Mouse (Mus musculus): ENCODE data around the gene Cep162.

DNA sequence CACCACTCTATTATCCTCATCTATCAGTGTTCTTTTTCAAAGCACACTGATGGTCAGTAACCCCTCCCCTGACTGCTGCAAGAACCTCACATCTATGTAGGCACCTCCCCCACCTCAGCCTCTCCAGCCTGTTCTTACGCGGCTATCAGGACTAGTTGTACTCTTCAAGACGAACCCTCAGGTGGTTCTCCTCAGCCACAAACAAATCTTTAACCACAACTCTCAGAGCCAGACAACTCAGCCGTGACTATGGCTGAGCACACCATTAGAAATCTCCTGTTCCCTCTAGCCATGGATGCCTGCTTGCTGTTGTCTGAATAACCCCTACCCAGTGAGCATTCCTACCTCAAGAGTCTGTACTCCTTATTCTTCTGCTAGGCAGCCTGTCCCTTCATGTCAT is 42.1 kb downstream of the Cep162 start:
- TF ChIP-seq POLR2A (IDR thresholded peaks at IDR 0.05; ENCODE audit: extremely low read depth, insufficient read depth, low read length) (no peak), CTCF (IDR thresholded peaks at IDR 0.05; ENCODE audit: extremely low read depth, insufficient read depth, low read length) (no peak)
